Mouse (Mus musculus) cortical plate, adult 2 months (tissue): ENCODE data around the gene Slc6a12.

Experiments used
- CTCF ChIP-seq: fragments of 200-500 bp; IDR thresholded peaks from 2 replicates; pipeline ENCODE4 v1.5.1; 2011; ENCODE audit warnings: mild to moderate bottlenecking, control low read depth, low read length; ENCODE audit not compliant: insufficient read depth; ENCODE audit errors: extremely low read depth
- POLR2A ChIP-seq: fragments of 200-500 bp; IDR thresholded peaks from 2 replicates; pipeline ENCODE4 v1.6.1; 2011; ENCODE audit warnings: mild to moderate bottlenecking, low read length, control low read depth; ENCODE audit not compliant: insufficient read depth; ENCODE audit errors: extremely low read depth

- no peak for TF ChIP-seq CTCF
- TF ChIP-seq POLR2A, result no peak
These were observed 20.2 kb downstream of the Slc6a12 start for GRCm38 (mm10) chr6:121363061-121363460.
